8 mouse cellular contexts compared by ENCODE assay signal in genomic region chr4:88438990-88439329, GRCm38 (mm10). TPM values are rescaled to one million over a fixed set of nuclear protein-coding genes. Genes with fewer than 3 reads are reported as not detected.
A peak's percentile ranks its signal among the peaks of the same experiment; 100 is the strongest.
DNase-seq lines count a peak whose midpoint lies in the region; ATAC-seq and TF ChIP-seq lines count a peak whose summit lies in the region.

No protein-coding gene starts in this region.

- H3K36me3 ChIP-seq in heart, embryonic 12.5 days, result no peaks in the 10 kb centered on the region
- H3K36me3 ChIP-seq in hindbrain, embryonic 15.5 days, result no peaks in the 10 kb centered on the region
- H3K36me3 ChIP-seq in midbrain, embryonic 10.5 days, result no peaks in the 10 kb centered on the region

- TF ChIP-seq POLR2A in bone marrow, adult 2 months (IDR thresholded peaks at IDR 0.05; ENCODE audit: borderline replicate concordance, control insufficient read depth, low read depth, low read length), result no peak

- no peak for DNase-seq in heart, postnatal 25 days (ENCODE audit: low spot score)
- DNase-seq in midbrain, embryonic 10.5 days (ENCODE audit: low spot score), result no peak
- no peak for DNase-seq in right cerebral cortex, postnatal 36 days (ENCODE audit: low spot score in 2 of 2)
- DNase-seq in right cerebral cortex, postnatal 14 days, result no peak
- DNase-seq in cerebellum, postnatal 25 days, result no peak

- no peak for ATAC-seq in heart, embryonic 12.5 days (ENCODE audit: insufficient number of reproducible peaks, low FRiP score)
- no peak; the same call in 1 of the 2 replicates for ATAC-seq in hindbrain, embryonic 15.5 days (ENCODE audit: low FRiP score, low read depth)

- H3K4me2 ChIP-seq in heart, embryonic 12.5 days, result peak overlapping the region; percentile 84
- peak overlapping the region; percentile 73 for H3K4me2 ChIP-seq in hindbrain, embryonic 15.5 days

- WGBS in heart, embryonic 12.5 days, result 9% methylated on average over 4 of the region's 4 CpGs
- WGBS in bone marrow, adult 2 months, result 9% methylated on average over 4 of the region's 4 CpGs
- 15% methylated on average over 4 of the region's 4 CpGs for WGBS in hindbrain, embryonic 15.5 days
- 19% methylated on average over 4 of the region's 4 CpGs for WGBS in midbrain, embryonic 10.5 days

- H3K9ac ChIP-seq in heart, embryonic 12.5 days, result peak overlapping the region; percentile 80
- H3K9ac ChIP-seq in hindbrain, embryonic 15.5 days, result 0 out of 2 replicates have a peak overlapping the region, but pooled peaks have one; percentile 52

- peak overlapping the region; percentile 60 for H3K4me3 ChIP-seq in heart, embryonic 12.5 days
- peak overlapping the region; percentile 70 for H3K4me3 ChIP-seq in bone marrow, adult 2 months (replicated peaks; ENCODE audit: control insufficient read depth, low read depth, low read length)
- H3K4me3 ChIP-seq in hindbrain, embryonic 15.5 days, result peak overlapping the region; percentile 42
- peak overlapping the region; percentile 57 for H3K4me3 ChIP-seq in midbrain, embryonic 10.5 days

- intact Hi-C loops in heart, postnatal 25 days (cut with DNase I), result loop anchor here (2.0 to 5.0 kb wide), 3 partner anchors 53 to 103 kb away; no protein-coding TSS in a partner anchor

- H3K9me3 ChIP-seq in heart, embryonic 12.5 days (replicated peaks), result no peaks in the 10 kb centered on the region
- H3K9me3 ChIP-seq in hindbrain, embryonic 15.5 days, result no peaks in the 10 kb centered on the region
- no peaks in the 10 kb centered on the region for H3K9me3 ChIP-seq in midbrain, embryonic 10.5 days (replicated peaks)

- H3K27ac ChIP-seq in heart, embryonic 12.5 days (ENCODE audit: poor library complexity, severe bottlenecking), result no peak overlapping the region
- peak overlapping the region; percentile 70; the same call in 1 of the 2 replicates for H3K27ac ChIP-seq in bone marrow, adult 2 months (ENCODE audit: control insufficient read depth, insufficient read depth, low read depth, low read length, poor library complexity)
- H3K27ac ChIP-seq in hindbrain, embryonic 15.5 days (replicated peaks), result no peak overlapping the region
- H3K27ac ChIP-seq in midbrain, embryonic 10.5 days (replicated peaks), result peak overlapping the region; percentile 84

- no peak for TF ChIP-seq CTCF in bone marrow, adult 2 months (IDR thresholded peaks at IDR 0.05; ENCODE audit: control insufficient read depth, insufficient read depth, low read length)

- H3K4me1 ChIP-seq in heart, embryonic 12.5 days (replicated peaks), result peaks cover 27% of the 10 kb centered on the region
- peaks cover 2% of the 10 kb centered on the region; the same call in 1 of the 2 replicates for H3K4me1 ChIP-seq in bone marrow, adult 2 months (ENCODE audit: control insufficient read depth, insufficient read depth, low read length)
- H3K4me1 ChIP-seq in hindbrain, embryonic 15.5 days (replicated peaks), result peaks cover 13% of the 10 kb centered on the region
- peaks cover 22% of the 10 kb centered on the region for H3K4me1 ChIP-seq in midbrain, embryonic 10.5 days

- H3K27me3 ChIP-seq in heart, embryonic 12.5 days (replicated peaks), result no peaks in the 10 kb centered on the region
- H3K27me3 ChIP-seq in hindbrain, embryonic 15.5 days, result no peaks in the 10 kb centered on the region
- H3K27me3 ChIP-seq in midbrain, embryonic 10.5 days (ENCODE audit: low read depth, poor library complexity, severe bottlenecking), result peaks cover 6% of the 10 kb centered on the region; the same call in 1 of the 2 replicates

RNA-seq across cellular contexts. Expression of gene Hacd4, which starts 0.2 kb away (rescaled TPM):
- polyA plus RNA-seq in heart, embryonic 12.5 days (2016; fragmentation: Nextera tagmentation; extraction: Ambion mirVana), result 8.8 and 9.0 TPM in 2 replicates
- total RNA-seq in heart, postnatal 25 days (2021), result 1 to 10 TPM; 5.3 to 5.9 TPM
- polyA plus RNA-seq in bone marrow, adult 2 months (2011; ENCODE audit: insufficient read depth, insufficient read length, low replicate concordance, missing spikeins), result 3.5 and 10.8 TPM in 2 replicates
- polyA plus RNA-seq in hindbrain, embryonic 15.5 days (2015; fragmentation: Nextera tagmentation; extraction: Ambion mirVana), result 3.9 and 4.4 TPM in 2 replicates
- 3.7 and 4.3 TPM in 2 replicates for polyA plus RNA-seq in midbrain, embryonic 10.5 days (2016; fragmentation: Nextera tagmentation; extraction: Ambion mirVana)

Comparison
In these comparisons a context has a peak if more than half of its experiments do, and no peak if none do; other contexts are left out.
1. H3K27ac ChIP-seq: peak in bone marrow, adult 2 months (single experiment) and midbrain, embryonic 10.5 days (single experiment); none in heart, embryonic 12.5 days (single experiment) and hindbrain, embryonic 15.5 days (single experiment).
2. Peak in every context shown above with its lines, with median percentiles within 50 percentile points of each other: H3K4me3 ChIP-seq.